Mouse (Mus musculus) spleen, postnatal 0 days (tissue): ENCODE results near the gene E2f1. TPM values are rescaled to one million over a fixed set of nuclear protein-coding genes. Genes with fewer than 3 reads are reported as not detected.

Experiments
- polyA plus RNA-seq: library from polyadenylated mRNA; unstranded; fragments of >200 nt; fragmentation: Nextera tagmentation; extraction: Ambion mirVana; gene quantifications from 2 replicates; pipeline ENCODE4 v1.2.1, GENCODE M21; 2015

Gene E2f1
- polyA plus RNA-seq = 18.7 and 22.1 TPM in 2 replicates

DNA sequence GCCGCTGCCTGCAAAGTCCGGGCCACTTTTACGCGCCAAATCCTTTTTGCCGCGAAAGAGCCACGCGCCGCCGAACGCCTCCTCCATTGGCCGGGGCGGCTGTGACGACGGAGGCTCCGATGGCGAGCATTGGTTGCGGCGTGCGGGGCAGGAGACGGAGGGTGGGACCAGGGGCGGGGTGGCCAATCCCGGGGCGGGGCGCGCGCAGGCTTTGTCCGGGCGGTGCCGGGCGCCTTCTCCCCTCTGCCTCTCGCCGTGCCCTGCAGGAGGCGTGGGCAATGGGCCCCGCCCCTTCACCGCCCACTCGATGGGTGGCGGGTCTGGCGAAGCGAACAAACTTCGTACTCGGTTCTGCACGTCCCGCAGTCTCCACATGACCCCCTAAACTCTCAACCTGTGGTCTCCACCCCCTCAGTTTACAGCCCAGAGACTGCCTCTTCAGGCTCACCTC lies at the start of gene E2f1:
TSS of gene E2f1 (minus strand) at position 57 of the 451 bp plus-strand sequence.

DNA sequence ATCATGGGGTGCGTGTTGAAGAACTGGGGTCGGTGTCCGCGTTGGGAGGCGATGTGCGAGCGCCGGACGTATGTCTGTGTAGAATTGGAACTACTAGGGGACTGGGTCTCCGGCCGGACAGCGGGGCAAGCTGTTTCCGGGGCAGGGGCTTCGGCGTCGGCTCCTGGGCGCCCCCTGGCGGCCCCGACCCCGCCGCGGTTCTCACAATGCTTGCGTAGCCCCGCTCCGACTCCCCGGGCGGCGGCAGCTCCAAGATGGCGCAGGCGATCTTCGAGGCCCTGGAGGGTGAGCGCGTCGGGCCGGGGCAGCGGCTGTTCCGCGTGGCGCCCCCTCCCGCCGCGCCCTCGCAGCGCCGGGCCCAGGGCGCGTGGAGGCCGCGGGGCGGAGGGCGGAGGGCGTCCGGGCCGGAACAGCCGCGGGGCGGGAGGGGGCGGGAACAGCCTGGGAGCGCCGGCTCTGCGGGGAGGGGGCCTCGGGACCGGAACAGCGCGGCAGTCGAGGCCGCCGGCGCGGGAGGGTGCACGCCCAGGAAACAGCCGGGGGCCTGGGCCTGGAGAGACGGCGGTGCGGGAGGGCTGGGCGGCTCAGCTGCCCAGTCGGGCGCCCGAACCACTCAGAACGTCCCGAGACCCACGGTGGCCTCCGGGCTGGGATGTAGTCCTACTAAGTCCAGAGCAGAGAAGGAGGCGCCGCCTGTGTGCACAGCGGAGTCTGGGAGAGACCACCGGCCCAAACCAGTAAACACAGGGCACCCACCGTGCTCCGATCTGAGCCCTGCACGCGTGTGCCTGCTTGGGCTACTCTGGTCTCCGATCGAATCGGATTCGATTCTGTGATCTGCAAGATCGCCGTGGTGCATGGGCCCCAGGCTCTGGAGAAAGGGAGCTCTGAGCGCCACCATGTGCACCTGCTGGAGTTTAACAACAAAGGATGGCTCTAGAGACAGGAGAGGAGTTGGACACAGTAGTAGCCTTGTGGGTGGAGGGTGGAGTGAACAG lies 43.7 kb upstream of the E2f1 start, which contains the start of the genes Zfp341 and 4930519P11Rik:
TSS of gene Zfp341 (plus strand) at position 180 of the 998 bp plus-strand sequence.
TSS of gene 4930519P11Rik (minus strand) at position 320 of the 998 bp plus-strand sequence.

DNA sequence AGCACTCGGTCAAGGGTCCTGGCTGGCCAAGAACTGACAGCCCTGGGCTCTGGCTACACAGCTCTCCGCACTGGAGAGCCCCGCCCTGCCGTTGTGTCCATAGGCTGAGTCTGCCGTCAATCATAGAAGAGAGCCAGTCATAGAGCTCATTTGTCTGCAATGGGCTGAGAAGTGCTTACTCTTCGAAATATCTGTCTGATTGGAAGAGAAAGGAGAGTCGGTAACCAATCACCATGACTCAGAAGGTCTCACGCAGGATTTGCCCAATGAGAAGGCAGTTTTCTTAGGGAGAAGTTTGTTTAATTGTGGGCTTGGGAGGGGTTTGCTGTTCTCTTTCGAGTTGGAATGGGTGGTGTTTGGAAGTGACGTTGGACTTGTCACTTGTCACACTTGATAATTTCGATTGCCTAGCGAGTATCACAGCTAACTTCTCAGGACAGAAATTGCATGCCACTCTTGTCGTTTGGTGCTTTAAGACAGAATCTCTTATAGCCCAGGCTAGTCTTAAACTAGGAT lies 34.0 kb upstream of the E2f1 start, which contains the start of gene Pxmp4:
TSS of gene Pxmp4 (minus strand) at position 71 of the 516 bp plus-strand sequence.

DNA sequence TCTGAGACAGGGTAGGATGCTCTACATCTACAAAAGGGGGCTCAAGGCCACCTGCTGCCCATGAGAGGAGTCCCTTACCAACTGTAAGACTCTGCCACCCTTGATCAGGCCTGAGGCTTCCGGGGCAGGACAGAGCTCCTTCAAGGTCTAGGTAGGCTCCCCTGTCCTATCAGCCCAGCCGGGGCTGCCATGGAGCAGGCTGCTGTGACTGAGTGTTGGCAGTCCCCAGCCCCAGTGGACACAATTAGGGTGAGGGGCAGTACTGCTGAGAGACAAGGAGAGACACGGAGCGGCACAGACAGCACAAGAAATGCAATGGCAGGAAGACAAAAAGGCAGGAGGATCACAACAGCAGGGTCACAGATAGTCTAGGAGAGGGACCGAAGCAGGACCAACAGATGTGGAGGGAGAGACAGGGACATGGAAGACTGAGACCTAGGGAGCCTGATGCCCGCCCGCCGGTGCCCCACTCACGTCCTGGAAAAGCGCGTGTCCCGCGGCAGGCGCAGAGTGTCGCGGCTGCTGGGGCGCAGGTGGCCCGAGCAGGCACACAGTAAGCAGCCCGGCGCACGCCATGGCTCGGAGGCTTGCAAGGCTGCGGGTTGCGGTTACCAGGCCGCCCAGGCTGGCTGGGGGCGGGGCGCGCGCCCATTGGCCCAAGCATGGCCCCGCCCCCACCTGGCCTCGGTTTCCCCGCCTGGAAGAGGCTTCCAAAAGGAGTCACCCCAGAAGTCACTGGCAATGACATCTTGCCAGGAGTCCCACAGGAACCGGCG lies 11.2 kb downstream of the E2f1 start, which contains the start of gene Necab3:
TSS of gene Necab3 (minus strand) at position 627 of the 776 bp plus-strand sequence.

DNA sequence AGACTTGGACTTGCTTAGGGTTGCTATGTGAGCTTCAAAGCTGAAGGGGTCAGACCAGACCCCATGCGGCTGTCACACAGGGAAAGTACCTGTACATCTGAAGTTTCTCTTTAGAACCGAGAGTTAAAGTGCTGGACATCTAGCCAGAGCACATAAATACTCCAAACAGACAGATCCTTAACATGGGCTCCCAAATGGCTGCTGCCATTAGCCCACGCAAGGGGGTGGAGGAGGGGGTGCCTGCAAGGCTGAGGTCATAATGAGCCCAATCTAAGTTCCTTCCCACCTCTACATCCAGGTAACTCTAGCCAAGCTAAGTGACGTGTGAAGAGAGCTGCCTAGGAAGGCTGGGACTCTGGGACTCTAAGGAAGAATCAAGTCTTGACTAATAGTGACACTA lies 18.2 kb downstream of the E2f1 start, which contains the start of gene Actl10:
TSS of gene Actl10 (plus strand) at position 301 of the 400 bp plus-strand sequence.

DNA sequence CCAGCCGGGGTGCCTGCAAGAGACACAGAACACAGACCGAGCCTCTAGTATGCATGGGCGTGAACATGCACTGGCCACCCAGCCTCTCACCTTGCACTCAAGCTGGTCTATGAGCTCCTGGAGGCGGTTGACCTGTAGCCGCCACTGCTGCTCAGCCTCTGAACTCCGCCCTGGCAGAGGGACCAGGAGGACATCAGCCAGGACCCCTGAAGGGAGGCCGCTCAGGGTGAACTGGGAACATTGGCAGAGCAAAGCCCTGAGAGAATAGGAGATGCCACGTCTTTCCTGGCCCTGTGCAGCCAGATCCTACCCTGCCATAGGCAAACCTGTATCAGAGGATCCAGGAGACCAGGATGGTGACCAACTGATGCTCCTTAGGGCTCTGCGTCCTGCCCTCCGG lies 23.0 kb downstream of the E2f1 start, which contains the start of gene 1700003F12Rik:
TSS of gene 1700003F12Rik (plus strand) at position 375 of the 400 bp plus-strand sequence.

Other genes with a start within 250 kb of the E2f1 start
- gene Cdk5rap1, start 196.9 kb downstream of the E2f1 start, polyA plus RNA-seq = 5.8 and 34.0 TPM in 2 replicates
- gene Snta1, start 161.8 kb downstream of the E2f1 start, polyA plus RNA-seq = 2.9 and 3.9 TPM in 2 replicates
- 10.6 and 11.3 TPM in 2 replicates for gene Cbfa2t2, start 133.4 kb downstream of the E2f1 start, polyA plus RNA-seq
- gene 1700003F12Rik, start 22.8 kb downstream of the E2f1 start, polyA plus RNA-seq = 1.4 and 3.2 TPM in 2 replicates
- 0.11 and 0.23 TPM in 2 replicates for gene Actl10, start 18.1 kb downstream of the E2f1 start, polyA plus RNA-seq
- 1.7 and 2.4 TPM in 2 replicates for gene Necab3, start 11.0 kb downstream of the E2f1 start, polyA plus RNA-seq
- 22.4 and 22.5 TPM in 2 replicates for gene Pxmp4, start 33.8 kb upstream of the E2f1 start, polyA plus RNA-seq
- gene Zfp341, start 43.4 kb upstream of the E2f1 start, polyA plus RNA-seq = 1.7 and 1.8 TPM in 2 replicates
- gene 4930519P11Rik, start 43.5 kb upstream of the E2f1 start, polyA plus RNA-seq = not detected in 2 replicates
- 26.8 and 30.1 TPM in 2 replicates for gene Chmp4b, start 81.8 kb upstream of the E2f1 start, polyA plus RNA-seq
- not detected in 2 replicates for gene Gm14214, start 200.1 kb upstream of the E2f1 start, polyA plus RNA-seq
- gene Raly, start 221.2 kb upstream of the E2f1 start, polyA plus RNA-seq = 26.2 and 28.4 TPM in 2 replicates
- 0.45 and 0.47 TPM in 2 replicates for gene a, start 221.5 kb upstream of the E2f1 start, polyA plus RNA-seq